Mouse (Mus musculus) bone marrow, adult 2 months (tissue): ENCODE measurements around the gene Gm10260. TPM values are rescaled to one million over a fixed set of nuclear protein-coding genes. Genes with fewer than 3 reads are reported as not detected.

Source experiments
- H3K27ac ChIP-seq: fragments of 200-500 bp; 2 replicates; pipeline ENCODE4 v1.5.1; 2012; ENCODE audit warnings: low read depth, mild to moderate bottlenecking, control low read depth, inconsistent platforms, low read length; ENCODE audit not compliant: control insufficient read depth, poor library complexity, insufficient read depth
- H3K4me1 ChIP-seq: fragments of 200-500 bp; 2 replicates; pipeline ENCODE4 v1.6.1; 2011; ENCODE audit warnings: low read length; ENCODE audit not compliant: control insufficient read depth, insufficient read depth
- H3K4me3 ChIP-seq: fragments of 200-500 bp; replicated peaks from 2 replicates; pipeline ENCODE3; 2011; ENCODE audit warnings: mild to moderate bottlenecking, low read depth, low read length, control low read depth; ENCODE audit not compliant: control insufficient read depth
- CTCF ChIP-seq: fragments of 200-500 bp; IDR thresholded peaks from 2 replicates; pipeline ENCODE4 v1.5.1; 2011; ENCODE audit warnings: low read length, control low read depth; ENCODE audit not compliant: control insufficient read depth, insufficient read depth
- POLR2A ChIP-seq: fragments of 200-500 bp; IDR thresholded peaks from 2 replicates; pipeline ENCODE4 v1.6.1; 2011; ENCODE audit warnings: low read depth, mild to moderate bottlenecking, control low read depth, low read length, borderline replicate concordance; ENCODE audit not compliant: control insufficient read depth
- WGBS: fragments of 180-500 bp; shearing (Covaris S2); methylation state at CpG from one replicate; pipeline ENCODE4 v1.1.7; 2018; 5-methylcytosine and 5-hydroxymethylcytosine counted together
- polyA plus RNA-seq: library from polyadenylated mRNA; stranded (reverse); fragments of >200 nt; gene quantifications from 2 replicates; pipeline ENCODE4 v1.2.4, GENCODE M21; 2011; ENCODE audit warnings: low replicate concordance; ENCODE audit not compliant: missing spikeins, insufficient read depth, insufficient read length

The Gm10260 gene
- polyA plus RNA-seq, 1 experiment, result 33.2 TPM

GRCm38 (mm10) chr13:97765913-97766312 lies 5.5 kb upstream of the Gm10260 start:
- Histone ChIP-seq H3K4me3 (no peak overlapping the region), H3K4me1 (peaks cover 2% of the 10 kb centered on the region), H3K27ac (no peak overlapping the region)
- 60% methylated on average over 2 of the region's 2 CpGs for WGBS
- TF ChIP-seq POLR2A (no peak), CTCF (no peak)

GRCm38 (mm10) chr13:97764067-97764466 lies 3.6 kb upstream of the Gm10260 start:
- WGBS, result 65% methylated on average over 7 of the region's 7 CpGs
- H3K27ac ChIP-seq, result no peak overlapping the region

DNA sequence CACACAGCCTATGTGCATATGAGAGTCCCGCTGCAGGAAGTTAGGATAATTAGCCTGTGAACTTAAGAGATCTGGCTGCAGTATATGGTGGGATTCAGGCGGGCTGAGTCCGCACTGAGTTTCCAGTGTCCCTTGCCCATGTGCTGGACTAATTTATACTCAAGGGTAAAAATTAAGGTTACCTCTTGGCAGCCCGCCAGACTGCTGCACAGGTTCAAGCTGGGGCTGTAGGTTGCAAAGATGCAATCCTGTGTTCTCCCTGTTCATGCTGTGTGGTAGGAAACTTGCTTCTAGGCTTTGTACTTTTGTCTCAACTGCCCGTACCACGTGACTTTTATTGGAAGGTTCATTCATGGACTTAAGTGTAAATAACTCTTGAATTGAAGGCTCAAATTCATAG lies 3.0 kb upstream of the Gm10260 start:
- Histone ChIP-seq H3K4me1 (peaks cover 2% of the 10 kb centered on the region), H3K27ac (no peak overlapping the region), H3K4me3 (no peak overlapping the region)
- WGBS, result 87% methylated on average over 6 of the region's 6 CpGs
- TF ChIP-seq CTCF (no peak), POLR2A (no peak)

More at GRCm38 (mm10) chr13:97764067-97764466, 3.6 kb upstream of the Gm10260 start:
- Histone ChIP-seq H3K4me3 (no peak overlapping the region), H3K4me1 (peaks cover 2% of the 10 kb centered on the region)
- no peak for TF ChIP-seq POLR2A
- TF ChIP-seq CTCF, result no peak

DNA sequence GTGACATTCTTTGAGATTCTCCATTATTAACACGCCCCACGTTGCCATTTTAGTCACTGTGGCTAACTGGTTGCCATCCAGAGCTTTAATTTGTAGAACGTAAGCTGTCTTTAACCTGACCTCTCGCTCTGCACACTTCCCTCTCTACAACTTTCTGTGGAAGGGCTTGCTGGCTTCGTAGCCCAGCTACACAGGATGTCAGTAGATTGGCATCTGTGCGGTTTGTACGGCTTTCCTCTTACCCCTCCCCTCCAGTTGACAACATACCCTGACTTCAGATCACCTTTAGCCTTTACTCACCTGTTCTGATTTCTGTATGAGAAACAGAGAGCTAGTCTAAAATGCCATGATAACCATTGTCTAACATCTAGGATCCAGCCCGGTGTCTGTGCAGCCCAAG lies 1.7 kb upstream of the Gm10260 start:
- H3K4me3 ChIP-seq, result no peak overlapping the region
- no peak overlapping the region for H3K27ac ChIP-seq
- peaks cover 2% of the 10 kb centered on the region for H3K4me1 ChIP-seq
- TF ChIP-seq CTCF (no peak), POLR2A (no peak)
- 38% methylated on average over 8 of the region's 8 CpGs for WGBS

GRCm38 (mm10) chr13:97757033-97757432 lies 3.4 kb downstream of the Gm10260 start:
- H3K27ac ChIP-seq, result no peak overlapping the region
- 91% methylated on average over 4 of the region's 4 CpGs for WGBS
- TF ChIP-seq CTCF (no peak), POLR2A (no peak)
- H3K4me3 ChIP-seq, result no peak overlapping the region
- no peaks in the 10 kb centered on the region; the same call in 1 of the 2 replicates for H3K4me1 ChIP-seq

DNA sequence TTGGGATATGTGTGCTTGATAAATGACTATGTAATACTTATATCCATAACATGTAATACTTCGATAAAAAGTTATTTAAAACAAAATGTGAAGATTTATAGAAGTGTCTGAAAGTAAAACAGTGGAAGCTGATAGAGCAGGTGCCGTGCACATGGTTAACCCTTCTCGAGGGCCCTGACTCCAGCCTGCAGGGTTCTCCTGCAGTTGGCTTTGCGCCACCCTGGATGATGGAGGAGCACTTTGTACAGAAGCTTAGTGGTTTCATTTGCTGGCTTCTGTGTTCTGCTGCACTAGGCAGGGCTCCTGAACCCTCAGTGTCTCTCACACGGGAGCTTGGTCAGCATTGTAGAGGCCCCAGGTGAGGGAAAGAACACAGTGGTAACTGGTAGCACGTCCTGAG lies 4.3 kb downstream of the Gm10260 start:
- WGBS, result 82% methylated on average over 6 of the region's 6 CpGs
- no peak overlapping the region for H3K27ac ChIP-seq
- H3K4me1 ChIP-seq, result no peaks in the 10 kb centered on the region; the same call in 1 of the 2 replicates
- no peak overlapping the region for H3K4me3 ChIP-seq
- TF ChIP-seq POLR2A, result no peak
- TF ChIP-seq CTCF, result no peak

DNA sequence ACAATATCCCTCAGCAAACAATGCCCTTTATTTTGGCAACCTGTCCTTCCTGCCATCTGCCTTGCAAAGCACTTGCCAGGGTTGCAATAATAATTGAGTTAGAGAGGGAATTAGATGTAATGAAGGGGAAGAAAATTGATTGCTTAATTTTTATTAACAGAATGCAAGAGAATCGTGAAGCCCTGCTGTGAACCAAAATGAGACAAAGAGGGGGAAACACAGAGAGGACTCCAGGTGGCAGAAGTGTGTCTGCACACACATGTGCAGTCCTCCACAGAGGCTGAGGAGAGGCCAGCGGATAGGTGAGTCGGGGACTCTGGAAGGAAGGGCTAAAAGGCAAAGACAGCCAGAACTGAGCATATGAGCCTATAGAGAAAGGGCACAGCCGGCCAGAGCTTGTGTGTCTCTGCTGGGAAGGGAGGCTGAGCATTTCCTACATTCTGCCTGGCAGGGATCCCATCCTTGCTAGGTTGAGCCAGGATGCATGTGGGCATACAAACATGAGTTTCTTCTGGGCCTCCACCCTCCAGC lies 9.5 kb downstream of the Gm10260 start:
- Histone ChIP-seq H3K4me3 (no peak overlapping the region), H3K27ac (no peak overlapping the region), H3K4me1 (no peaks in the 10 kb centered on the region; the same call in 1 of the 2 replicates)
- TF ChIP-seq CTCF (no peak), POLR2A (no peak)
- 62% methylated on average over 4 of the region's 4 CpGs for WGBS

DNA sequence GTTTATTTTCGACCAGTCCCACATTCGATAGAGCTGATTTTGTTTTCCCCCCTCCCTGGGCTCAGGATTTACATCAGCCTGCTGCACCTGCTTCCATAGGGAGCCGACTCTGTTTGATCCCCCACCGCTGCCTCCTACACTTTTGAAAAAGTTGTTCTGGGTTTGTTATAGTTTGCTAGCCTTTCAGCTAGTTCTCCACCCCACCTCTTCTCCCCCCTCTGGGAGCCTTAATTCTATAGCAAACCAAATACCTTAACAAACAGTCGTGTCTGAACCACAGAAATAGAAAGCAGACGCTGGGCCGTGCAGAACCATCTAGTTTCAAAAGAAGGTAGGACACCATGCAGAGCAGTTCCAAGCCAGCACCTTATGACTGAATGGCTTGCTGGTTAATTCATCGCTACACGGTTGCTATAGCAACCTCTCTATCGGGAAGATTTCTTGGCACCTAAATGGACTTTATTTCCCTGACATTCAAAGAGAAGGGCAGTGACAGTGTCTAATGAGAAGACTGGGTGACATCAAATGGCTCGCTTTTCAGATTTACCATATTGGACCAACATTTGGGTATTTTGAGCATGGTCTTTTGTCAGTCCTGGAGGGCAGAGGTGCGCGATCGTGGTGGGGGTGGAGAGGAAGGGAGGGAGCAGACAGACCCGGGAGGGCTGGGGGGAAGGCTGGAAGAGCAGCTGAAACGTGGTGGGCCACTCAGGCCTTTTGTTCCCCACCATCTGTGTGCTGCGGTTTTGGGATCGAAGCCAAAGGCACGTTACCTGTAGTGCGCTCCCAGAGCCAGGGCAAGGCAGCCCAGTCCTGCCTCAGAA lies 13.2 kb downstream of the Gm10260 start:
- TF ChIP-seq POLR2A (no peak), CTCF (no peak)
- Histone ChIP-seq H3K27ac (no peak overlapping the region), H3K4me3 (no peak overlapping the region), H3K4me1 (peaks cover 2% of the 10 kb centered on the region; the same call in 1 of the 2 replicates)
- 69% methylated on average over 20 of the region's 20 CpGs for WGBS

DNA sequence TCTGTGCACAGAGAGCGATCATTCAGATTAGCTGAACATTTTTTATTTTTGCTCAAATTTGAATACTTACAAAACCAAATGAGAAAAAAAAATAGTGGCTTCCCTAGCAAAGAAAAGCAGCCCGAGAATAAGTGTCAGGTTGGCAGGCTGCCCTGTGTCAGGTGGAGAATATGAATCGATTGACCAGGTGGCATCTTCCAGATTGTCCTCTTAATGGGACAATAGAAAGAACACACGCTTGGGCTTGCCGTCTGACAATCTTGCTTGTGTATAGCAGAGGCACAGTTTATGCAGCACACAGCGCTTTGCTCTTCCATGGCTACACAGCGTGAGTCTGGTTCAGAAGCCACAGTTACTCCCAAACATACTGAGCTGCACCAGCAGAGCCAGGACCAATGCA lies 15.8 kb downstream of the Gm10260 start:
- TF ChIP-seq POLR2A (no peak), CTCF (no peak)
- H3K4me1 ChIP-seq, result peaks cover 2% of the 10 kb centered on the region; the same call in 1 of the 2 replicates
- no peak overlapping the region for H3K27ac ChIP-seq
- no peak overlapping the region for H3K4me3 ChIP-seq
- WGBS, result 73% methylated on average over 7 of the region's 7 CpGs
